Mouse (Mus musculus) layer of hippocampus, adult 2 months (tissue): ENCODE results near the gene Nup214. TPM values are rescaled to one million over a fixed set of nuclear protein-coding genes. Genes with fewer than 3 reads are reported as not detected.
"Not testable (repeated sequence)": the region's sequence is repeated elsewhere in the genome, so short reads cannot be mapped to it uniquely, and the experiment has no call there.

Source experiments
- DNase-seq, 2 experiments: peaks; one replicate each; pipeline ENCODE4 v3.0.0; 2022; ENCODE audit warnings: low spot score in 2 of 2
- H3K27ac ChIP-seq: fragments of 200-600 bp; 2 replicates; pipeline ENCODE4 v1.8.1; 2022
- H3K4me3 ChIP-seq: fragments of 200-600 bp; 2 replicates; pipeline ENCODE4 v1.8.1; 2022; ENCODE audit warnings: mild to moderate bottlenecking
- CTCF ChIP-seq: fragments of 200-600 bp; conservative IDR thresholded peaks from 2 replicates; pipeline ENCODE4 v1.8.1; 2022; ENCODE audit warnings: antibody characterized with exemption, mild to moderate bottlenecking, moderate library complexity
- total RNA-seq, 2 experiments: library from RNA; stranded (reverse); gene quantifications; 2 replicates each; pipeline ENCODE4 v1.2.3; 2021

Nup214 gene
- total RNA-seq, 2 experiments from 2014 or later, result 67.0 to 69.3 TPM

GRCm38 (mm10) chr2:32034206-32034605 is 60.0 kb downstream of the Nup214 start:
- H3K27ac ChIP-seq, result no peak overlapping the region
- H3K4me3 ChIP-seq, result no peak overlapping the region
- DNase-seq, result no peak
- no peak for TF ChIP-seq CTCF

- DNase-seq, result no peak
- TF ChIP-seq CTCF, result no peak
- Histone ChIP-seq H3K27ac (peak overlapping the region; percentile 74), H3K4me3 (no peak overlapping the region)
Observed at GRCm38 (mm10) chr2:32037279-32037858, 63.1 kb downstream of the Nup214 start.

DNA sequence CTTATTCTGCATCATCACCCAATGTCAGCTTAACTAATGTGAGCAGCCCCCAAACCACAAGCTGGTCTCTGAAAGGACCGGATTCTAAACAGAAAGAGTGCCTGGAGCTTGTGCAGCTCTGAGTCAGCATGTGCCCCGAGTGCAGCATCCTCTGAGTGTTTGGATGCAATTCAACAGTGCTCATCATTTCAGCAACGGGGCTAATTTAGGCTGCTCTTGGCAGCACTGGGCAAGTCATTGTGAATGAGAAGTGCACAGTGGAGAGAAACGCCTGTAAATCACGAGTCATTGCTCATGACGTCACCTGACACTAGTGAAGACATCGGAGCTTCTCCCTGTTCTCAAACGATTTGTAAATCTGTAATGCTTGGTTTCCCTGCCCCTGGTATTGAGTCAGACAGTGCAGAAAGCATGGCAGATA is 64.4 kb downstream of the Nup214 start:
- TF ChIP-seq CTCF, result no peak
- H3K27ac ChIP-seq, result peak overlapping the region; percentile 74
- no peak overlapping the region for H3K4me3 ChIP-seq
- peak; percentile 49 to 82 for DNase-seq

GRCm38 (mm10) chr2:32040646-32041045 is 66.4 kb downstream of the Nup214 start:
- not testable (repeated sequence) for H3K4me3 ChIP-seq, H3K27ac ChIP-seq, DNase-seq

GRCm38 (mm10) chr2:32041087-32041486 is 66.9 kb downstream of the Nup214 start:
- no peak overlapping the region for H3K27ac ChIP-seq
- no peak for DNase-seq

GRCm38 (mm10) chr2:32043836-32044235 is 69.6 kb downstream of the Nup214 start:
- no peak overlapping the region for H3K4me3 ChIP-seq
- peak; percentile 47; the same call in 1 of the 2 replicates for TF ChIP-seq CTCF
- H3K27ac ChIP-seq, result no peak overlapping the region
- DNase-seq, result no peak

More at GRCm38 (mm10) chr2:32041087-32041486, 66.9 kb downstream of the Nup214 start:
- no peak overlapping the region for H3K4me3 ChIP-seq
- no peak for TF ChIP-seq CTCF

DNA sequence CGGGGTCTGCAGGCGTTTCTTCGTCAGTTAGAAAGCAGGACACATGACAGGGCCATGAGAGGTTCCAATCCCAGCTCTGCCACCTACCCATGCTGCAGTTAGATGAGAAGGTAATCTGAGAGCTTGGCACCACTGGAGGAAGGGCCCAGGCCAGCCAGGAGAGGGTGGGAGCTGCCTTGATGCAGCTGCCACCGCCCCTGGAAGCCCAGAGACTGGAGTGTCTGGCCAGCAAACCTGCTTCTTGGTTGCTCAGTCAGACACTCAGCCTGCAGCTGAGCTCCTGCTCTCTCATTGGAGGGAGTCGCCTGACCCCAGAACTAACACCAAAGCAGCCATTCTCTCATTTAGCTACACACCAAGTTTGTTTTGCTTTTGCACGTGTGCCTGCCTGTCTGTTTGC is 71.1 kb downstream of the Nup214 start:
- Histone ChIP-seq H3K4me3 (no peak overlapping the region), H3K27ac (no peak overlapping the region)
- no peak for TF ChIP-seq CTCF
- no peak for DNase-seq

GRCm38 (mm10) chr2:32046009-32046408 is 71.8 kb downstream of the Nup214 start:
- H3K4me3 ChIP-seq, result no peak overlapping the region
- DNase-seq, result no peak
- TF ChIP-seq CTCF, result no peak
- H3K27ac ChIP-seq, result no peak overlapping the region

- no peak for DNase-seq
- H3K4me3 ChIP-seq, result no peak overlapping the region
- no peak overlapping the region for H3K27ac ChIP-seq
- TF ChIP-seq CTCF, result no peak
Observed at GRCm38 (mm10) chr2:32047323-32047722, 73.1 kb downstream of the Nup214 start.

- no peak overlapping the region for H3K4me3 ChIP-seq
- TF ChIP-seq CTCF, result no peak
- DNase-seq, result no peak
- H3K27ac ChIP-seq, result no peak overlapping the region
Observed at GRCm38 (mm10) chr2:32051791-32052190, 77.6 kb downstream of the Nup214 start.

DNA sequence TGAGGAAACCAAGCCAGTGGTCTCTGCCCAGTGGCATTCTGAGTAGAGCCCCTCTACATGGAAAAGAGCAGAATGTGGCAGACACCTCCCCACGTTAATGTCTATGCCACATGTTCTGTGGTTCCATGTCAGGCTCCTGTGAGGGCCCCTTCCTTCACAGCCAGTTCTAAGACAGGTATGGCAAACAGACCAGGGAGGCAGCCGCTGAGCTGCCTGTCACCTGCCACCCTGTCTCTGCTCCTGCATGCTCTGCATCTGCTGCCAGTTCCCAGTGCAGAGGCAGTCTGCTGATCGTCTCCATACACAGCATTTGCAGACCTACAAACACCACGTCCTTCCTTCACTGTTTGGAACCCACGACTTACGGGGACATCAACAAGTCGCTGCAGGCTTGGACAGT is 78.2 kb downstream of the Nup214 start:
- Histone ChIP-seq H3K27ac (no peak overlapping the region), H3K4me3 (no peak overlapping the region)
- TF ChIP-seq CTCF, result no peak
- DNase-seq, result no peak

DNA sequence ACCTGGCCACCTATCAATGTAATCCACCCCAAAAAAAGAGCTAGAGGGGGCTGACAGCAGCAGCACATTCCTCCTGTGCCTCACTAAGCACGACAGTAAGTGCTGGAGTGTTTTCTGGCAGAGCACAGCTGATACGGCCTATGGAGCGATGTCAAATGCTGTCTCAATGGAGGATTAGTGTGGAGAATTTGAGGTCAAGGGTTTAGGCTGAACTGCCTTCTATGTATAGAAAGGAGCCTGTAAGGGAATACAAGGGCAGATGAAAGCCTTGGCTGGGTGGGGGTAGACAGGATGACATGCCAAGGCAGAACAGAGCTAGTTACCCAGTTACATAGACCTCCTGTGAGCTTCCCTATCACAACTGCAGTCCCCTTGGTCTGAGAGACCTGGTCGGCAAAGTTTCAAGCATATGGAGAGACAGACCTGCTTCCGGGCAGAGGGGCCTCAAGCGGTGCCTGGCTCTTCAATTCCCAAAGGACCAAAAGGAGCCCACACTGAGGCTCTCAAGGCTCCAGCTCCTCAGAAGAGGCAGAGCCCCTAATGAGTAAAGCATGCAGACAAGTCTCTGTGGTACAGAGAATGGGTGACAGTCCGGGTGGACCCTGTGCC is 81.2 kb downstream of the Nup214 start:
- H3K4me3 ChIP-seq, result no peak overlapping the region
- no peak overlapping the region for H3K27ac ChIP-seq
- DNase-seq, result no peak
- no peak for TF ChIP-seq CTCF

DNA sequence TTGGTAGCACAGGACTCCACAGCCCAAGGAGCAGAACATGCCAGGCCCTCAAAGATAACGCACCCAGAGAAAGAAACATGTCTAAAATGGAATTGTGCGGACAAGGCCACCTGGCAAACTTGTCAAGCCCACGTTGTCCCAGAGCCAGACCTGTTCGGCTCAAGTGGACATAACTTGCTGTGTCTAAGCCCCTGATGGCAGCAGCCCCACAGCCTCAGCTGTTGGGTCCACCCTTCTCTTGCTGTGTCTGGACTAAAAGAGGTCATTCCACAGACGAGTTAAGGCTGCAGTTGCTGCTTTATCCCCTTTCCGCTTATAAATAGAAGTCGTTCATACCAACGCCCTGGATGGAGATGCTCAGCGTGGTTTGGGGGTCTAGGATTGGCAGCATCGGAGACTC is 82.3 kb downstream of the Nup214 start:
- DNase-seq, result no peak
- no peak for TF ChIP-seq CTCF
- no peak overlapping the region for H3K4me3 ChIP-seq
- no peak overlapping the region for H3K27ac ChIP-seq

DNA sequence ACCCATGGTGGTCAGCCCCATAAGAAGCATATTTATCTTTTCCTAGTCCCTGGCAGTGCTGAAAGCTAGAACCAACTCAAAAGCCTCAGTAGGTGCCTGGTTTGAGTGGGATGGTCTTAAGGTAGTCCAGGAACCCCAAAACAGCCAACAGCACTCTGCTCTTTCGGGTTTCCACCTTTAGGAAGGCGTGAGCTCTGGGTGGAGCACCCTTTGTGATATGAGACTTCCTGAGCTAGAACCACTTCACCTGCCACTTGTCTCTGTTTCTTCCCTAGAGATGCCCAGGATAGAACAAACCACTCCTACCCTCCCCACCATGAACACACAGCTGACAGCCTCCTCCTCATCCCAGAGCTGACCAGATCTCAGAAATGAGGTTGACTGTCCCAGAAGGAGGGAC is 83.1 kb downstream of the Nup214 start:
- H3K27ac ChIP-seq, result no peak overlapping the region
- no peak overlapping the region for H3K4me3 ChIP-seq
- no peak for TF ChIP-seq CTCF
- DNase-seq, result no peak
